Comparison of ENCODE assay signal across 11 mouse cellular contexts in genomic region chr10:80270099-80270498, GRCm38 (mm10). TPM values are rescaled to one million over a fixed set of nuclear protein-coding genes. Genes with fewer than 3 reads are reported as not detected.
A peak's percentile ranks its signal among the peaks of the same experiment; 100 is the strongest.
DNase-seq lines count a peak whose midpoint lies in the region; ATAC-seq and TF ChIP-seq lines count a peak whose summit lies in the region.
"Had no signal": no experiment of that assay in that cellular context is flagged by ENCODE, and none has a peak within 500 bp of the region (broad histone marks: within the 10 kb centered on the region; RNA-seq: fewer than 3 reads in every experiment).

No protein-coding gene starts in this region.

- no peak for DNase-seq in heart, postnatal 14 days
- DNase-seq in intestine, embryonic 14.5 days (ENCODE audit: low spot score) = no peak
- no peak for DNase-seq in thymus, postnatal 0 days (ENCODE audit: low spot score)
- DNase-seq in thymus, adult 18-20 months = no peak
- DNase-seq in testis, postnatal 14 days (ENCODE audit: low spot score) = no peak
- DNase-seq: cerebellum, postnatal 14 days; right cerebral cortex, postnatal 14 days had no signal

- H3K27ac ChIP-seq in heart, embryonic 15.5 days = peak overlapping the region; percentile 8; the same call in 1 of the 2 replicates
- H3K27ac ChIP-seq in bone marrow, adult 2 months (ENCODE audit: control insufficient read depth, insufficient read depth, low read depth, low read length, poor library complexity) = peak overlapping the region; percentile 39
- H3K27ac ChIP-seq in intestine, embryonic 14.5 days (ENCODE audit: low read depth) = no peak overlapping the region
- H3K27ac ChIP-seq in macrophage = peak overlapping the region; percentile 34; the same call in 1 of the 2 replicates

- H3K4me1 ChIP-seq in heart, embryonic 15.5 days (replicated peaks) = peaks cover 78% of the 10 kb centered on the region
- peaks cover 12% of the 10 kb centered on the region for H3K4me1 ChIP-seq in bone marrow, adult 2 months (ENCODE audit: control insufficient read depth, insufficient read depth, low read length)
- H3K4me1 ChIP-seq in intestine, embryonic 14.5 days (replicated peaks; ENCODE audit: control insufficient read depth, insufficient read depth, low read length) = peaks cover 36% of the 10 kb centered on the region

- no peaks in the 10 kb centered on the region for H3K27me3 ChIP-seq in heart, embryonic 15.5 days
- no peaks in the 10 kb centered on the region for H3K27me3 ChIP-seq in intestine, embryonic 14.5 days (replicated peaks; ENCODE audit: control insufficient read depth, insufficient read depth, low read length)

- H3K4me2 ChIP-seq in heart, embryonic 15.5 days = no peak overlapping the region; the same call in 1 of the 2 replicates
- H3K4me2 ChIP-seq in intestine, embryonic 14.5 days (ENCODE audit: low read length) = no peak overlapping the region

- WGBS in heart, embryonic 15.5 days = 79% methylated on average over 2 of the region's 2 CpGs
- 28% methylated on average over 2 of the region's 2 CpGs for WGBS in bone marrow, adult 2 months
- 96% methylated on average over 2 of the region's 2 CpGs for WGBS in intestine, embryonic 14.5 days
- WGBS in macrophage (ENCODE audit: missing documents) = 47% methylated on average over 2 of the region's 2 CpGs

- peak overlapping the region; percentile 31; the same call in 1 of the 2 replicates for H3K9ac ChIP-seq in heart, embryonic 15.5 days
- H3K9ac ChIP-seq in intestine, embryonic 14.5 days (ENCODE audit: low read length) = 0 out of 2 replicates have a peak overlapping the region, but pooled peaks have one; percentile 10

- no peak for TF ChIP-seq CTCF in bone marrow, adult 2 months (IDR thresholded peaks at IDR 0.05; ENCODE audit: control insufficient read depth, insufficient read depth, low read length)

- intact Hi-C loops in heart, postnatal 14 days (cut with DNase I) = no loop called here

- peaks cover 20% of the 10 kb centered on the region for H3K36me3 ChIP-seq in heart, embryonic 15.5 days
- peaks cover 48% of the 10 kb centered on the region for H3K36me3 ChIP-seq in intestine, embryonic 14.5 days (ENCODE audit: control insufficient read depth, insufficient read depth, low read length)
- H3K36me3 ChIP-seq in macrophage (ENCODE audit: inconsistent target) = peaks cover 12% of the 10 kb centered on the region; the same call in 1 of the 2 replicates

- no peak overlapping the region for H3K4me3 ChIP-seq in heart, embryonic 15.5 days
- H3K4me3 ChIP-seq in bone marrow, adult 2 months (replicated peaks; ENCODE audit: control insufficient read depth, low read depth, low read length) = no peak overlapping the region
- H3K4me3 ChIP-seq in intestine, embryonic 14.5 days (ENCODE audit: low read depth, low read length) = no peak overlapping the region
- no peak overlapping the region for H3K4me3 ChIP-seq in macrophage (ENCODE audit: inconsistent target)
- H3K4me3 ChIP-seq: myocyte had no signal

- no peak for TF ChIP-seq POLR2A in bone marrow, adult 2 months (IDR thresholded peaks at IDR 0.05; ENCODE audit: borderline replicate concordance, control insufficient read depth, low read depth, low read length)

- ATAC-seq in heart, embryonic 15.5 days (replicated peaks; ENCODE audit: insufficient number of reproducible peaks, insufficient read depth, low FRiP score, low read depth) = no peak
- no peak for ATAC-seq in intestine, embryonic 14.5 days (replicated peaks; ENCODE audit: low FRiP score, low TSS enrichment, low read depth)

- peaks cover 100% of the 10 kb centered on the region for H3K79me2 ChIP-seq in macrophage (ENCODE audit: inconsistent target)

- H3K9me3 ChIP-seq in heart, embryonic 15.5 days (replicated peaks) = no peaks in the 10 kb centered on the region
- H3K9me3 ChIP-seq in intestine, embryonic 14.5 days (ENCODE audit: control insufficient read depth, low read length) = no peaks in the 10 kb centered on the region

RNA-seq across cellular contexts. Expression of gene Dazap1, which starts 8.8 kb away (rescaled TPM):
- polyA plus RNA-seq in heart, embryonic 15.5 days (2015; fragmentation: Nextera tagmentation; extraction: Ambion mirVana) = 31.5 and 40.0 TPM in 2 replicates
- total RNA-seq in heart, postnatal 14 days (2021) = 10 to 100 TPM; 68.2 to 76.3 TPM
- polyA plus RNA-seq in bone marrow, adult 2 months (2011; ENCODE audit: insufficient read depth, insufficient read length, low replicate concordance, missing spikeins) = 75.7 and 150 TPM in 2 replicates
- polyA plus RNA-seq in intestine, embryonic 14.5 days (2014; fragmentation: Nextera tagmentation; extraction: Ambion mirVana) = 42.3 and 45.7 TPM in 2 replicates
- total RNA-seq in macrophage (2018; cell fraction: chromatin; rRNA removed) = 100 to 1,000 TPM; 101 to 504 (median 250) TPM
- total RNA-seq in macrophage (2018; cell fraction: cytosol; rRNA removed) = 10 to 100 TPM; 46.4 to 81.7 (median 59.2) TPM
- total RNA-seq in macrophage (2018; cell fraction: nucleus; rRNA removed) = 100 to 1,000 TPM in 19 of 26 experiments, 10 to 100 TPM in 7; 65.7 to 287 (median 127) TPM
- polyA plus RNA-seq in macrophage (2018) = 75.1 to 96.3 TPM (median 76.2 TPM) in 3 replicates
- 48.9 and 56.1 TPM in 2 replicates for polyA plus RNA-seq in thymus, postnatal 0 days (2015; fragmentation: Nextera tagmentation; extraction: Ambion mirVana)

RNA-seq across cellular contexts. Expression of gene Gamt, which starts 9.3 kb away (rescaled TPM):
- 47.7 and 52.9 TPM in 2 replicates for polyA plus RNA-seq in heart, embryonic 15.5 days (2015; fragmentation: Nextera tagmentation; extraction: Ambion mirVana)
- 10 to 100 TPM; 11.6 to 14.5 TPM for total RNA-seq in heart, postnatal 14 days (2021)
- 1.7 and 5.8 TPM in 2 replicates for polyA plus RNA-seq in bone marrow, adult 2 months (2011; ENCODE audit: insufficient read depth, insufficient read length, low replicate concordance, missing spikeins)
- 34.1 and 61.2 TPM in 2 replicates for polyA plus RNA-seq in intestine, embryonic 14.5 days (2014; fragmentation: Nextera tagmentation; extraction: Ambion mirVana)
- total RNA-seq in macrophage (2018; cell fraction: chromatin; rRNA removed) = 1 to 10 TPM in 18 of 26 experiments, not detected in 8; 1.1 to 7.6 (median 3.6) TPM
- total RNA-seq in macrophage (2018; cell fraction: cytosol; rRNA removed) = 10 to 100 TPM in 23 of 26 experiments, 1 to 10 TPM in 3; 8.8 to 18.0 (median 12.7) TPM
- total RNA-seq in macrophage (2018; cell fraction: nucleus; rRNA removed) = 10 to 100 TPM in 1 of 26 experiments, 1 to 10 TPM in 25; 1.3 to 11.7 (median 3.4) TPM
- polyA plus RNA-seq in macrophage (2018) = 8.2 to 24.0 TPM (median 13.8 TPM) in 3 replicates
- polyA plus RNA-seq in thymus, postnatal 0 days (2015; fragmentation: Nextera tagmentation; extraction: Ambion mirVana) = 5.5 and 5.9 TPM in 2 replicates

RNA-seq across cellular contexts. Expression of gene Ndufs7, which starts 21.2 kb away (rescaled TPM):
- polyA plus RNA-seq in heart, embryonic 15.5 days (2015; fragmentation: Nextera tagmentation; extraction: Ambion mirVana) = 553 and 586 TPM in 2 replicates
- 100 to 1,000 TPM; 728 to 743 TPM for total RNA-seq in heart, postnatal 14 days (2021)
- 72.4 and 80.0 TPM in 2 replicates for polyA plus RNA-seq in bone marrow, adult 2 months (2011; ENCODE audit: insufficient read depth, insufficient read length, low replicate concordance, missing spikeins)
- polyA plus RNA-seq in intestine, embryonic 14.5 days (2014; fragmentation: Nextera tagmentation; extraction: Ambion mirVana) = 453 and 498 TPM in 2 replicates
- 10 to 100 TPM in 25 of 26 experiments, 1 to 10 TPM in 1; 7.7 to 70.5 (median 32.8) TPM for total RNA-seq in macrophage (2018; cell fraction: chromatin; rRNA removed)
- 100 to 1,000 TPM in 16 of 26 experiments, 10 to 100 TPM in 10; 77.8 to 131 (median 102) TPM for total RNA-seq in macrophage (2018; cell fraction: cytosol; rRNA removed)
- 10 to 100 TPM; 16.9 to 69.3 (median 39.0) TPM for total RNA-seq in macrophage (2018; cell fraction: nucleus; rRNA removed)
- polyA plus RNA-seq in macrophage (2018) = 31.2 to 113 TPM (median 79.8 TPM) in 3 replicates
- 319 and 339 TPM in 2 replicates for polyA plus RNA-seq in thymus, postnatal 0 days (2015; fragmentation: Nextera tagmentation; extraction: Ambion mirVana)

RNA-seq across cellular contexts. Expression of gene Rps15, which starts 22.2 kb away (rescaled TPM):
- polyA plus RNA-seq in heart, embryonic 15.5 days (2015; fragmentation: Nextera tagmentation; extraction: Ambion mirVana) = 525 and 544 TPM in 2 replicates
- total RNA-seq in heart, postnatal 14 days (2021) = 100 to 1,000 TPM; 652 to 716 TPM
- 1,765 and 2,445 TPM in 2 replicates for polyA plus RNA-seq in bone marrow, adult 2 months (2011; ENCODE audit: insufficient read depth, insufficient read length, low replicate concordance, missing spikeins)
- 1,236 and 1,315 TPM in 2 replicates for polyA plus RNA-seq in intestine, embryonic 14.5 days (2014; fragmentation: Nextera tagmentation; extraction: Ambion mirVana)
- total RNA-seq in macrophage (2018; cell fraction: chromatin; rRNA removed) = 100 to 1,000 TPM in 1 of 26 experiments, 10 to 100 TPM in 24, 1 to 10 TPM in 1; 6.0 to 250 (median 35.3) TPM
- total RNA-seq in macrophage (2018; cell fraction: cytosol; rRNA removed) = 1,000 to 10,000 TPM in 13 of 26 experiments, 100 to 1,000 TPM in 13; 776 to 2,120 (median 1,175) TPM
- 100 to 1,000 TPM; 155 to 338 (median 220) TPM for total RNA-seq in macrophage (2018; cell fraction: nucleus; rRNA removed)
- polyA plus RNA-seq in macrophage (2018) = 1,044 to 2,135 TPM (median 1,962 TPM) in 3 replicates
- 1,158 and 1,206 TPM in 2 replicates for polyA plus RNA-seq in thymus, postnatal 0 days (2015; fragmentation: Nextera tagmentation; extraction: Ambion mirVana)

RNA-seq across cellular contexts. Expression of gene Apc2, which starts 25.7 kb away (rescaled TPM):
- polyA plus RNA-seq in heart, embryonic 15.5 days (2015; fragmentation: Nextera tagmentation; extraction: Ambion mirVana) = 0.96 and 2.1 TPM in 2 replicates
- total RNA-seq in heart, postnatal 14 days (2021) = 1 to 10 TPM; 2.3 to 3.6 TPM
- 0.17 TPM in 1 of 2 replicates, not detected in the other for polyA plus RNA-seq in bone marrow, adult 2 months (2011; ENCODE audit: insufficient read depth, insufficient read length, low replicate concordance, missing spikeins)
- polyA plus RNA-seq in intestine, embryonic 14.5 days (2014; fragmentation: Nextera tagmentation; extraction: Ambion mirVana) = 7.8 and 9.1 TPM in 2 replicates
- 1 to 10 TPM in 1 of 26 experiments, under 1 TPM in 22, not detected in 3; 0.06 to 1.2 (median 0.46) TPM for total RNA-seq in macrophage (2018; cell fraction: chromatin; rRNA removed)
- total RNA-seq in macrophage (2018; cell fraction: cytosol; rRNA removed) = under 1 TPM; 0.03 to 0.24 (median 0.11) TPM
- under 1 TPM in 24 of 26 experiments, not detected in 2; 0.06 to 0.78 (median 0.23) TPM for total RNA-seq in macrophage (2018; cell fraction: nucleus; rRNA removed)
- polyA plus RNA-seq in macrophage (2018) = 0.03 to 0.13 TPM (median 0.06 TPM) in 3 replicates
- polyA plus RNA-seq in thymus, postnatal 0 days (2015; fragmentation: Nextera tagmentation; extraction: Ambion mirVana) = 0.10 and 0.24 TPM in 2 replicates
